Mouse (Mus musculus) kidney, adult 2 months (tissue): ENCODE results near the gene Cfl1. TPM values are rescaled to one million over a fixed set of nuclear protein-coding genes. Genes with fewer than 3 reads are reported as not detected.

Experiments used
- DNase-seq: peaks from one replicate; pipeline ENCODE4 v3.0.0; 2021
- H3K27ac ChIP-seq: fragments of 200-500 bp; 2 replicates; pipeline ENCODE4 v1.5.1; 2012; ENCODE audit warnings: low read depth, low read length, control low read depth, inconsistent platforms; ENCODE audit not compliant: insufficient read depth
- H3K27me3 ChIP-seq: fragments of 200-500 bp; replicated peaks from 2 replicates; pipeline ENCODE4 v1.6.1; 2012; ENCODE audit warnings: mild to moderate bottlenecking, moderate library complexity, low read length, inconsistent platforms; ENCODE audit not compliant: control insufficient read depth, insufficient read depth
- H3K36me3 ChIP-seq: fragments of 200-500 bp; 2 replicates; pipeline ENCODE4 v1.6.1; 2012; ENCODE audit warnings: mild to moderate bottlenecking, moderate library complexity, low read length, inconsistent platforms; ENCODE audit not compliant: control insufficient read depth, insufficient read depth
- H3K4me1 ChIP-seq: fragments of 200-500 bp; 2 replicates; pipeline ENCODE4 v1.6.1; 2011; ENCODE audit warnings: low read length; ENCODE audit not compliant: control insufficient read depth, insufficient read depth
- H3K4me3 ChIP-seq: fragments of 200-500 bp; 2 replicates; pipeline ENCODE4 v1.5.1; 2011; ENCODE audit warnings: mild to moderate bottlenecking, low read depth, low read length, control low read depth; ENCODE audit not compliant: insufficient read depth
- CTCF ChIP-seq: fragments of 200-500 bp; conservative IDR thresholded peaks from 2 replicates; pipeline ENCODE4 v1.5.1; 2011; ENCODE audit warnings: low read depth, mild to moderate bottlenecking, control low read depth, low read length, moderate library complexity, mixed read lengths; ENCODE audit not compliant: insufficient read depth, insufficient read length
- POLR2A ChIP-seq: fragments of 200-500 bp; IDR thresholded peaks from one replicate; pipeline ENCODE4 v1.6.1; 2011; ENCODE audit warnings: low read depth, low read length, control low read depth
- WGBS: fragments of 180-500 bp; shearing (Covaris S2); methylation state at CpG from one replicate; pipeline ENCODE4 v1.1.7; 2018; 5-methylcytosine and 5-hydroxymethylcytosine counted together
- polyA plus RNA-seq: library from polyadenylated mRNA; depleted of rRNA; stranded (reverse); fragments of >200 nt; gene quantifications from 2 replicates; pipeline ENCODE4 v1.2.3, GENCODE M21; 2012; rRNA removed

Gene Cfl1
- polyA plus RNA-seq, 1 experiment: 413 TPM

DNA sequence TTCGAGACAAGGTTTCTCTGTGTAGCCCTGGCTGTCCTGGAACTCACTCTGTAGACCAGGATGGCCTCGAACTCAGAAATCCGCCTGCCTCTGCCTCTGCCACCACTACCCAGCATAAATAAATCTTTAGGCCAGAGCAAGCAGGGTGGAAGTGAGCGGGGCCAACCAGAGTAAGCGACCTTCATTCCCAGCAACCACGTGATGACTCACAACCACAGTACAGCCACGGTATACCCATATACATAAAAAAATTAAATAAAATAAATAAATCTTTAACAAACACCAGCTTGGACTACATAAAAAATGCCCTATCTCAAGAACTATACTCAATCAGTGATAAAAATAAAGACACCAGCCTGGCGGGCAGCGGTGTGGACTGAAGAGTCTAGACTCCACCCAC is 53.1 kb downstream of the Cfl1 start:
- 91% methylated on average over 9 of the region's 9 CpGs for WGBS
- TF ChIP-seq POLR2A (no peak), CTCF (no peak)

DNA sequence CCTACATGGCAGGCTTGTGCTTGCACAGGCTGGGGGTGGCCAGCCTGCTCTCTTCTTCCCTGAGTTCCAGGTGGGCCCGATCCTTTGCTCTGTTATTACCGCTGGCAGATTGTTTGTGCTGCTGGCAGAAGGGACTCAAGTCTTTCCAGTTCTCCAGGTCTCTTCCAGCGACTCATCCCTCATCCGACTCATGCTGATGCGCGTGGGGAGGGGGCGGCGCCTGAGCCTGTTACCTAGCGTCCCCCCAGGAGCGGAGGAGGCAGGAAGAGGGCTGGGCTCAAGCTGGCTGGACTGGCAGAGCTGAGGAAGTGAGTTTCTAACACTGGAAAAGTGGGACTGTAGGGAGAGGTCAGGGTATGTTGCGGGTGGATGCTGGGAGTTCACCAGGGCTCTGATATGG is 53.8 kb downstream of the Cfl1 start:
- Histone ChIP-seq H3K36me3 (no peaks in the 10 kb centered on the region), H3K4me3 (no peak overlapping the region), H3K4me1 (no peaks in the 10 kb centered on the region), H3K27me3 (no peaks in the 10 kb centered on the region), H3K27ac (no peak overlapping the region)
- no peak for DNase-seq
- TF ChIP-seq CTCF (no peak), POLR2A (no peak)
- 78% methylated on average over 11 of the region's 11 CpGs for WGBS

More for the DNA sequence above, 53.1 kb downstream of the Cfl1 start:
- Histone ChIP-seq H3K27ac (no peak overlapping the region), H3K4me3 (no peak overlapping the region), H3K4me1 (no peaks in the 10 kb centered on the region), H3K27me3 (no peaks in the 10 kb centered on the region), H3K36me3 (no peaks in the 10 kb centered on the region)
- no peak for DNase-seq

Other genes with a start within 250 kb of the Cfl1 start
- gene Pacs1, start 217.3 kb upstream of the Cfl1 start, polyA plus RNA-seq: 14.3 and 16.1 TPM in 2 replicates
- 95.8 and 109 TPM in 2 replicates for gene Sf3b2, start 195.0 kb upstream of the Cfl1 start, polyA plus RNA-seq
- gene Gal3st3, start 192.1 kb upstream of the Cfl1 start, polyA plus RNA-seq: 0.28 and 0.43 TPM in 2 replicates
- gene Catsper1, start 154.7 kb upstream of the Cfl1 start, polyA plus RNA-seq: 0.08 TPM in 1 of 2 replicates, not detected in the other
- gene Cst6, start 140.9 kb upstream of the Cfl1 start, polyA plus RNA-seq: 0.52 and 1.5 TPM in 2 replicates
- gene Eif1ad, start 123.7 kb upstream of the Cfl1 start, polyA plus RNA-seq: 17.8 and 22.0 TPM in 2 replicates
- 106 and 146 TPM in 2 replicates for gene Banf1, start 123.3 kb upstream of the Cfl1 start, polyA plus RNA-seq
- 20.2 and 27.4 TPM in 2 replicates for gene Sart1, start 101.8 kb upstream of the Cfl1 start, polyA plus RNA-seq
- gene Tsga10ip, start 87.9 kb upstream of the Cfl1 start, polyA plus RNA-seq: 0.06 and 0.27 TPM in 2 replicates
- gene Drap1, start 65.5 kb upstream of the Cfl1 start, polyA plus RNA-seq: 124 and 150 TPM in 2 replicates
- gene AI837181, start 65.3 kb upstream of the Cfl1 start, polyA plus RNA-seq: 71.4 and 78.4 TPM in 2 replicates
- 0.07 and 0.27 TPM in 2 replicates for gene Fosl1, start 42.9 kb upstream of the Cfl1 start, polyA plus RNA-seq
- 5.0 and 5.8 TPM in 2 replicates for gene Ccdc85b, start 32.6 kb upstream of the Cfl1 start, polyA plus RNA-seq
- gene Fibp, start 29.8 kb upstream of the Cfl1 start, polyA plus RNA-seq: 99.5 and 117 TPM in 2 replicates
- 1.1 and 4.7 TPM in 2 replicates for gene Ctsw, start 21.9 kb upstream of the Cfl1 start, polyA plus RNA-seq
- gene Efemp2, start 16.5 kb upstream of the Cfl1 start, polyA plus RNA-seq: 43.6 and 50.8 TPM in 2 replicates
- gene Mus81, start 2.1 kb upstream of the Cfl1 start, polyA plus RNA-seq: 29.8 and 35.1 TPM in 2 replicates
- gene 1700020D05Rik, start 13.3 kb downstream of the Cfl1 start, polyA plus RNA-seq: 0.62 and 0.69 TPM in 2 replicates
- 14.7 and 16.3 TPM in 2 replicates for gene Snx32, start 20.1 kb downstream of the Cfl1 start, polyA plus RNA-seq
- 9.0 and 10.4 TPM in 2 replicates for gene Ovol1, start 70.2 kb downstream of the Cfl1 start, polyA plus RNA-seq
- gene Ap5b1, start 77.6 kb downstream of the Cfl1 start, polyA plus RNA-seq: 10.2 and 13.3 TPM in 2 replicates
- gene Rnaseh2c, start 111.4 kb downstream of the Cfl1 start, polyA plus RNA-seq: 55.1 and 62.3 TPM in 2 replicates
- 60.3 and 67.4 TPM in 2 replicates for gene Kat5, start 119.8 kb downstream of the Cfl1 start, polyA plus RNA-seq
- 58.2 and 59.9 TPM in 2 replicates for gene Rela, start 147.0 kb downstream of the Cfl1 start, polyA plus RNA-seq
- 35.4 and 36.9 TPM in 2 replicates for gene Sipa1, start 173.3 kb downstream of the Cfl1 start, polyA plus RNA-seq
- 72.2 and 83.9 TPM in 2 replicates for gene Map3k11, start 198.3 kb downstream of the Cfl1 start, polyA plus RNA-seq
- 88.8 and 108 TPM in 2 replicates for gene Pcnx3, start 198.5 kb downstream of the Cfl1 start, polyA plus RNA-seq
- gene Kcnk7, start 213.9 kb downstream of the Cfl1 start, polyA plus RNA-seq: 0.08 and 0.13 TPM in 2 replicates
- gene Ehbp1l1, start 235.9 kb downstream of the Cfl1 start, polyA plus RNA-seq: 19.3 and 20.1 TPM in 2 replicates
- gene Fam89b, start 239.2 kb downstream of the Cfl1 start, polyA plus RNA-seq: 93.8 and 122 TPM in 2 replicates